Mouse (Mus musculus) ES-Bruce4 (cell line): ENCODE results near the gene Plekhg4. TPM values are rescaled to one million over a fixed set of nuclear protein-coding genes. Genes with fewer than 3 reads are reported as not detected.

Source experiments
- H3K27ac ChIP-seq: 2 replicates; pipeline ENCODE4 v1.5.1; 2012; ENCODE audit warnings: low read length, inconsistent platforms; ENCODE audit not compliant: insufficient read depth
- H3K27me3 ChIP-seq: 2 replicates; pipeline ENCODE4 v1.6.1; 2012; ENCODE audit warnings: mild to moderate bottlenecking, low read length, inconsistent platforms; ENCODE audit not compliant: control insufficient read depth, poor library complexity, insufficient read depth, severe bottlenecking
- H3K36me3 ChIP-seq: 2 replicates; pipeline ENCODE4 v1.6.1; 2012; ENCODE audit warnings: inconsistent platforms, mild to moderate bottlenecking, low read length, moderate library complexity; ENCODE audit not compliant: control insufficient read depth, poor library complexity, insufficient read depth, severe bottlenecking
- H3K4me1 ChIP-seq: one replicate; pipeline ENCODE4 v1.8.1; 2011; ENCODE audit warnings: low read length; ENCODE audit not compliant: control insufficient read depth, insufficient read depth
- H3K4me3 ChIP-seq: 2 replicates; pipeline ENCODE4 v1.5.1; 2011; ENCODE audit warnings: low read depth, mild to moderate bottlenecking, low read length
- H3K9ac ChIP-seq: 2 replicates; pipeline ENCODE4 v1.6.1; 2012; ENCODE audit warnings: low read depth, mild to moderate bottlenecking, inconsistent platforms; ENCODE audit not compliant: poor library complexity, severe bottlenecking
- H3K9me3 ChIP-seq: replicated peaks from 2 replicates; pipeline ENCODE4 v1.6.1; 2012; ENCODE audit warnings: mild to moderate bottlenecking, low read length, inconsistent platforms; ENCODE audit not compliant: control insufficient read depth, poor library complexity, insufficient read depth, severe bottlenecking
- CTCF ChIP-seq: IDR thresholded peaks from one replicate; pipeline ENCODE4 v1.8.1; 2011; ENCODE audit warnings: low read depth, low read length
- EP300 ChIP-seq: IDR thresholded peaks from 2 replicates; pipeline ENCODE4 v1.6.1; 2011; ENCODE audit warnings: low read depth, low read length; ENCODE audit not compliant: insufficient read depth
- POLR2A ChIP-seq: IDR thresholded peaks from one replicate; pipeline ENCODE4 v1.8.1; 2011; ENCODE audit warnings: low read length; ENCODE audit not compliant: insufficient read depth
- polyA plus RNA-seq: library from polyadenylated mRNA; stranded (reverse); fragments of >200 nt; gene quantifications from 2 replicates; pipeline ENCODE4 v1.2.4, GENCODE M21; 2011; ENCODE audit warnings: low read depth; ENCODE audit not compliant: missing spikeins, insufficient read depth, insufficient read length

Plekhg4 gene
- polyA plus RNA-seq, 1 experiment, result 3.2 TPM

GRCm38 (mm10) chr8:105348450-105349095 is 24.5 kb upstream of the Plekhg4 start, which contains the start of gene Slc9a5:
TSS of gene Slc9a5 (plus strand) at chr8:105348843.
- Histone ChIP-seq H3K9ac (peak within 1 kb of the TSS; percentile 81), H3K4me1 (no peaks in the 10 kb centered on the region), H3K27ac (peak within 1 kb of the TSS; percentile 17; the same call in 1 of the 2 replicates), H3K36me3 (no peaks in the 10 kb centered on the region), H3K27me3 (0 out of 2 replicates have a peak, but pooled peaks cover 3% of the 10 kb centered on the region), H3K4me3 (peak within 1 kb of the TSS; percentile 88), H3K9me3 (no peaks in the 10 kb centered on the region)
- TF ChIP-seq CTCF (no peak), POLR2A (no peak), EP300 (no peak)

- TF ChIP-seq CTCF (no peak), EP300 (no peak), POLR2A (no peak)
- Histone ChIP-seq H3K9ac (peak overlapping the region; percentile 77), H3K4me3 (peak overlapping the region; percentile 82), H3K9me3 (no peaks in the 10 kb centered on the region), H3K36me3 (no peaks in the 10 kb centered on the region), H3K27me3 (0 out of 2 replicates have a peak, but pooled peaks cover 3% of the 10 kb centered on the region), H3K27ac (no peak overlapping the region), H3K4me1 (no peaks in the 10 kb centered on the region)
These were observed 23.8 kb upstream of the Plekhg4 start for GRCm38 (mm10) chr8:105349096-105349771.

GRCm38 (mm10) chr8:105350186-105350585 is 22.9 kb upstream of the Plekhg4 start:
- 0 out of 2 replicates have a peak, but pooled peaks cover 3% of the 10 kb centered on the region for H3K27me3 ChIP-seq
- H3K27ac ChIP-seq, result no peak overlapping the region
- no peak overlapping the region for H3K9ac ChIP-seq
- peaks cover 2% of the 10 kb centered on the region for H3K4me1 ChIP-seq
- H3K9me3 ChIP-seq, result no peaks in the 10 kb centered on the region
- no peaks in the 10 kb centered on the region for H3K36me3 ChIP-seq
- no peak overlapping the region for H3K4me3 ChIP-seq
- no peak for TF ChIP-seq CTCF

- Histone ChIP-seq H3K4me1 (peaks cover 2% of the 10 kb centered on the region), H3K9ac (no peak overlapping the region)
These were observed 19.4 kb upstream of the Plekhg4 start for GRCm38 (mm10) chr8:105353583-105354135.

GRCm38 (mm10) chr8:105354549-105354948 is 18.5 kb upstream of the Plekhg4 start:
- H3K27me3 ChIP-seq, result 0 out of 2 replicates have a peak, but pooled peaks cover 3% of the 10 kb centered on the region
- TF ChIP-seq EP300 (no peak), CTCF (no peak), POLR2A (no peak)
- no peaks in the 10 kb centered on the region for H3K36me3 ChIP-seq
- H3K9ac ChIP-seq, result no peak overlapping the region
- peaks cover 5% of the 10 kb centered on the region for H3K4me1 ChIP-seq
- H3K9me3 ChIP-seq, result no peaks in the 10 kb centered on the region
- no peak overlapping the region for H3K4me3 ChIP-seq
- no peak overlapping the region for H3K27ac ChIP-seq

More at GRCm38 (mm10) chr8:105353583-105354135, 19.4 kb upstream of the Plekhg4 start:
- Histone ChIP-seq H3K36me3 (no peaks in the 10 kb centered on the region), H3K4me3 (no peak overlapping the region), H3K27ac (no peak overlapping the region), H3K27me3 (0 out of 2 replicates have a peak, but pooled peaks cover 3% of the 10 kb centered on the region), H3K9me3 (no peaks in the 10 kb centered on the region)
- TF ChIP-seq CTCF, result no peak
